Mouse (Mus musculus): ENCODE measurements around the gene Tbc1d9b.

The Tbc1d9b gene

GRCm38 (mm10) chr11:50211322-50212059, 80.3 kb downstream of the Tbc1d9b start:
- DNase-seq (ENCODE audit: low read depth) = no peak

DNA sequence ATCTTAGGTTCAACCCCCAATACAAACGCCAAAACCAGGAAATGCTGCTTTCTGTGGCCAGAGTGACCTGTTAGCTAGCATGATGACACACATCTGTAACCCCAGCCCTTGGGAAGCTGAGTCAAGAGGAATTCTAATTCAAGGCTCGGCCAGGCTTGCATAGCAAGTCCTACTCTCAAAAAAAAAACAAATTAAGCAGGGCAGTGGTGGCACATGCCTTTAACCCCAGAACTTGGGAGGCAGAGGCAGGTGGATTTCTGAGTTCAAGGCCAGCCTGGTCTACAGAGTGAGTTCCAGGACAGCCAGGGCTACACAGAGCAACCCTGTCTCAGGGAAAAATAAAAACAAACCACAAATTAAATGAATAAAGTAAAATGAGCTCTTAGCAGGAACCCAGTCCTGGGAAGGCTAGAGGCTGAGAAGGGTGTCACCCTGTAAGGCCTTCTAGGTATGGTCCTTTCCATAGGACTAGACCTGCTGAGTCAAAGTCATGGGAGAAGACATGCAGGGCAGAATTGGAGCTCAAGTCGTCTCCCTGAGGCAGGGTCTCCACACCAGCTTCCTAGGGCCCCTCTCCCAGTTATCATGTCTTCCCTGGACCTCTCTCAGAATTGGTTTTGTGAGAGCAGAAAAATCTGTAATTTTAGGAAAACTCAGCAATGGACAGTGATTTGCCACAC, 81.0 kb downstream of the Tbc1d9b start:
- DNase-seq (ENCODE audit: low read depth) = no peak

- no peak for DNase-seq (ENCODE audit: low read depth)
These were observed 81.9 kb downstream of the Tbc1d9b start for GRCm38 (mm10) chr11:50212848-50213758.

DNA sequence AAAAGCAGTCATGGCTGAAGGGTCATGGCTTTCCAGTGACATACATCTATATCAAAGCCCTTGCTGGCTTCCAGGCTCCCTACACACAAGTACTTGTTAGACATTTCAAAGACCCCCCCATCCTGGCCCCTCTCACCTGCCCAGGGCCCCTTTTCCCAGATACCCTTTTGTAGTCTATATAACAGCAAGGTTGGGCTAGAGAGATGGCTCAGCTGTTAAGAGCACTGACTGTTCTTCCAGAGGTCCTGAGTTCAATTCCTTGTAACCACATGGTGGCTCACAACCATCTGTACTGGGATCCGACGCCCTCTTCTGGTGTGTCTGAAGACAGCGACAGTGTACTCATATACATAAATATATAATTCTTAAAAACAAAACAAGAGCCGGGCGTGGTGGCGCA, 83.4 kb downstream of the Tbc1d9b start:
- DNase-seq (ENCODE audit: low read depth) = no peak

DNA sequence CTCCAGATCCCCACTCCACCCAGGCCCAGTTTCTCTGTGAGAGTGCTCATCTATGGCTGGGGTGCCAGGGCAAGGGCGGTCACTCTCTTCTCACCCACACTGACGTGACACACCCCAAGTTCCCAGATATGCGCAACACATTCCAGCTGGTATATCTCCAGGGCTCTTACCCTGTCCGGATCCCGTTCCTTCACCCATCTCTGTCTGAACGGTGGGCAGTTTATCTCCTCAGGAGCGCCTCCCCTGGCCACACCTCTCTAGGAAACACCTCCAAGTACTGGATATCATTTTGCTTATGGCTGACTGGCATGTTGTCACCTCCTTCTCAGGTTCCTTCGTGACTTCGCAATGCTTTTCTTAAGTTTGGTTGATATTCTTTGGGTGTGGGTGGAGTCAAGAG, 84.4 kb downstream of the Tbc1d9b start:
- DNase-seq (ENCODE audit: low read depth) = no peak

GRCm38 (mm10) chr11:50216724-50217366, 85.6 kb downstream of the Tbc1d9b start:
- DNase-seq (ENCODE audit: low read depth) = no peak

DNA sequence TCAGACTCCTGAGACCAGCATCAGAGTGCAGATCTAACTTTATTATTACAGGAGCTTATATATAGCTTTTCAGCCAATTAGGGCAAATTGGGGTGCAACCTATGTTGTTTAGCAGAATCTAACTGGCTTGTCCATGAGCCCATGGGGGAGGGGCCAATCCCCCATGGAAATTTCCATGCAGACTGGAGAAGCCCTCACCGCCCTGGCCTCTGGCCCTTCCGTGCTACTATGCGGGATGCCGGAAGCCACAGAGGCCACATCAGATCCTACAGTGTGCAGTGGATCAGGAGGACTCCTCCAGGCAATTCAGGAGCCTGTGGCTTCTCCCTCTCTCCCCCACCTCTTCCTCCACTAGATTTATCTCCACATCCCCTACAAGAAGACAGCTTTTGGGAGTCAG, 86.6 kb downstream of the Tbc1d9b start:
- DNase-seq (ENCODE audit: low read depth) = no peak

DNA sequence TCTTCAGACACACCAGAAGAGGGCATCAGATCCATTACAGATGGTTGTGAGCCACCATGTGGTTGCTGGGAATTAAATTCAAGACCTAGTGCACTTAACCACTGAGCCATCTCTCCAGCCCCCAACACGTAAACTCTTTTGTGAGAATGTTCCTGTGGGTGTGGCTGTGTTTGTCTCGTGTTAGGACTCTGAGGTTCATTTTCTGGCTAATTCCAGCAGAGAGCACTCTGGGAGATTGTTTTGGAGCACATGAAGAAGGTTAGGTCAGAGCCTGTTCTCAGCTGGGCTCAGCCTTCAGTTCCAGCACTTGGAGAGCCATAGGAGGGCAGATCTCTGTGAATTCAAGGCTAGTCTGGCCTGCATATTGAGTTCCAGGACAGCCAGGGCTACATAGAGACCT, 88.6 kb downstream of the Tbc1d9b start:
- no peak for DNase-seq (ENCODE audit: low read depth)
